Mouse (Mus musculus): ENCODE measurements around the gene Rpl10-ps3.

Gene Rpl10-ps3

DNA sequence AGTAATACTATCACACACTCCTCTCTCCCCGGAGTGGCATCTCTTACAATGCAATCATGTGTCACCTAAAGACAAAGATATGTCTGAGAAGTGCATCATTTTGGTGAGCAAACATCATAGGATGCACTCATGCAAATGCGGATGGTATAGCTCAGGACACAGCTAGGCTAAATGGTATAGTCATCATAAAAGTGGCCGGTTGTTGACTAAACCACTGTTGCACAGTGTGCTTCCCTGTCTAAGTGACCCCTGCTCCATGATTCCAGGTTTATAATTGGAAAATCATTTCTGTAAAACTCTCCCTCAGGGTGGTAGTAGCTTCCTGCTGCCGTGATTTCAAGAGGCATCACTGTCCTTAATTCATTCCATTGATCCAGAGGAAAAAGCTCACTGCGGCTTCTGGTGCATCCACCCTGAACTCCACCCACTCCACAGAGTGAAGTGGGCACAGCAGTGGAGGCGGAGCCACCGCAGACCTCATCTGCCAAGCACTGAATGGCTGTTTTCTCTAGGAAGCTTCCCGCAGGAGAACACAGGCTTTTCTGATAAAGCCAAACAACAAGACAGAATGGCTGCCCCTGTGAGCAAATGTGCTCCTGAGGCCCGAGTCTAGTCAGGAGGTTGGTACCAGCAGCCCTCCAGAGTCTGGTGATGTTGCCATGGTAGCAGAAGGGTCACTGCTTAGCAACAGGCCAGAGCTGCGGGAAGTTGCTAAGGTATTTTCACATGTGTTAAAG lies 38.9 kb downstream of the Rpl10-ps3 start:
- no peak for DNase-seq

DNA sequence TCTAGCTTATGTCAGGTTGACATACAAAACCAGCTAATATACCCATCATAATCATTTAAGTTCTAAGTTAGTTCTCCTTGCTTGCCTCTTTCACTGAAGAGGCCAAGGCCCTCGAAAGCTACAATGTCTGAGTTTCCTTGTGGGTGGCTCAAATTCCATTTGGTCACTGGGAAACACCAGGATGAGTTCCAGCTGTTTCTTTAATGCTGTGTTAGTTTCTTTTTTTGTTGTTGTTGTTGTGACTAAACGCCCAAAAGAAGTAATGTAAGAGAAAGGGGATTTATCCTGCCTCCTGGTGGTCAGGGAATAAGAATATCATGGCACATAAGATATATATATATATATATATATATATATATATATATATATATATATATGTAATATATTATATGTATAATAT lies 39.7 kb downstream of the Rpl10-ps3 start:
- no peak for DNase-seq

DNA sequence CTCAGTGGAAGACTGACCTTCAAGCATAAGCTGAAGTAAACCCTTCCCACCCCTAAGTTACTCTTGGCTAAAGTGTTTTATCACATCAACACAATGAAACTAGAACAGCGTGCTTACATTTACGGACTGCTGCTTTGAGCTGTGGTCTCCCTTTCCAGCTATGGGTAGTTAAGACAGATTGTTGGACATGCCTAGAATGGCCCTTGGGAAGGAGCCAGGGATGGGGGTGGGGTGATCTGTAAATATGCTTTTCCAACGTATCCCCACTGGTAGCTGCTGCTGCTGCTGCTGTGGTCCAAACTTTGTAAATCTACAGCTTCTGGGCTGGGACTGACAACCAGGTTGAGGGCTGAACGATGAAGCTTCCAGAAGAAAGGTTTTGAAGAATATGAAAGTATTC lies 40.8 kb downstream of the Rpl10-ps3 start:
- no peak for DNase-seq

DNA sequence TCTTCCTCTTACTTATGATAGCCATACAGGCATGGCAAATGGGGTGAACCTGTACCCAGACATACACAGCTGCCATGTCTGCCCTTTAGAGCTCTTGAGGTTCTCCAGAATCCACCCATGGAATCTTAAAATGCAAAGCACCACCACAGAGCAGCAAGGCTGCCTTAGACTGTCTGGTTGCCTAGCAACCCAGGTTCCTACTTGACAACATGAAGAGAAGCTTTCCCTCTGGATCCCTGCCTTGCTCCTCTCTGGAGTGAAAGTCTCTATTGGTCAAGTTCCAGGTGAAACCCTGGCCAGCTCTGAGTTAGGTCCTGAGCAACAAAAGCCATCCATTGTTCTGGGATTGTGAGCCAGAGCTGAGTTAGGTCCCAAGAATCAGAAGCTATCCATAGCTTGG lies 43.0 kb downstream of the Rpl10-ps3 start:
- DNase-seq, result no peak

DNA sequence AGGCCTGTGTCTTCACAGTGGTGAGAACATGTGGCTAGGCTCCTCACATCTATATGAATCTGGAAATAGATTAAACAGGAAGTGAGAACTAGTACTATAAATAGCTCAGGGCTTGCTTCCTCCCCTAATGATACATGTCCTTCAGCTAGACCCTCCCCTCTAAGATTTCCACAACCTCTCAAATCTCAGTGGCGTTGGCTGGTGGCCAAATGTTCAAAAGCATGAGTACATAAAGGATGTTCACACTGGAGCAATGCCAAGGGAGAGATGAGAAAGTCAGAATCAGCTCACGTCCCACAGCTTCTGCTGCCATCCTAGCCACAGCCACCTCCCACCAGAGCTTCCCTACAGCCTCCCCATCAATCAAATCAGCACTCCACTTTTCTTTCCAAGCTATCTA lies 46.4 kb downstream of the Rpl10-ps3 start:
- no peak for DNase-seq
